Mouse (Mus musculus) ovary, adult 2 months (tissue): ENCODE measurements around the gene Gpd1l. TPM values are rescaled to one million over a fixed set of nuclear protein-coding genes. Genes with fewer than 3 reads are reported as not detected.

Experiments
- polyA plus RNA-seq: library from polyadenylated mRNA; depleted of rRNA; stranded (reverse); fragments of >200 nt; gene quantifications from 2 replicates; pipeline ENCODE4 v1.2.3, GENCODE M21; 2012; rRNA removed

Gpd1l gene
- polyA plus RNA-seq: 23.9 and 27.0 TPM in 2 replicates

GRCm38 (mm10) chr9:114933723-114934171 lies at the start of gene Gpd1l:
Gene Gpd1l, minus strand, starts transcription at chr9:114933987.

GRCm38 (mm10) chr9:114982689-114983360 lies 49.0 kb upstream of the Gpd1l start, which contains the start of gene Rps27rt:
Gene Rps27rt, minus strand, starts transcription at chr9:114982739.

DNA sequence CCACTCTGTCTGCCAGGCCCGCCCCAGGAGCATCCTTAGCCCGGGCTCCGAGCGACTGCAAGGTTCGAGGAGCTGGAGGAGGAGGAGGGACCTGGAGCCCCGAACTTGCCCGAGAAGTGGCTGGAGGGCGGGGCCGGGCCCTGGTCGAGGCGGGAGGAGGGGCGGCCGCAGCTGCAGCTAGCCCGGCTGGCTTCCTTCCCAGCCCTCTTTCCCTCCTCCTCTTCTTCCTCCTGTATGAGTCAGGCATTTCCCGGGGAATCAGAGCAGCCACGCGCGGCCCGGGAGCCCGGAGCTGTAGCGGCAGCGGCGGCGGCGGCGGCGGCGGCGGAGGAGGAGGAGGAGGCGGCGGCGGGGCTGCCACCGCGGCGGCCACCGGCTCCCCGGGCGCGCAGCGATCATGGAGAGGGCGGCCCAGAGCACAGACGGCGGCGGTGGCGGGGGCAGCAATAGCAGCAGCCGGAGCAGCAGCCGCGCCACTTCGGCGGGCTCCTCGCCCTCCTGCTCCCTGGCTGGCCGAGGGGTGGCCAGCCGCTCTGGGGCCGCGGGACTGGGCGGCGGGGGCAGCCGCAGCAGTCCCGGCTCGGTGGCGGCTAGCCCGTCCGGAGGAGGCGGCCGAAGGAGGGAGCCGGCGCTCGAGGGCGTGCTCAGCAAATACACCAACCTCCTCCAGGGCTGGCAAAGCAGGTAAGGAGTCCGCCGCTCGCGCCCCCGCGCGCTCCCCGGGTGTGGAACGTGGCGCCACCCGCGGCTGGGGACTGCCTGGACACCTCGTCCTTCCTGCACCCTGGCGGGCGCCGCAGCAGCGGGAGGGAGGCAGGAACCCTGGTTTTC lies 44.7 kb upstream of the Gpd1l start, which contains the start of gene Osbpl10:
Gene Osbpl10 (plus strand): TSS at position 289 of the 831 bp plus-strand sequence.

Other genes starting within 250 kb of the Gpd1l start
- 13.7 and 16.1 TPM in 2 replicates for gene Dync1li1, start 245.2 kb downstream of the Gpd1l start, polyA plus RNA-seq
- gene Cmtm6, start 202.9 kb downstream of the Gpd1l start, polyA plus RNA-seq: 37.0 and 37.2 TPM in 2 replicates
- 214 and 232 TPM in 2 replicates for gene Cmtm7, start 152.1 kb downstream of the Gpd1l start, polyA plus RNA-seq
- 63.1 and 70.1 TPM in 2 replicates for gene Cmtm8, start 89.8 kb downstream of the Gpd1l start, polyA plus RNA-seq
- gene Osbpl10, start 44.6 kb upstream of the Gpd1l start, polyA plus RNA-seq: 7.9 and 8.8 TPM in 2 replicates
- gene Rps27rt, start 48.8 kb upstream of the Gpd1l start, polyA plus RNA-seq: 25.2 and 58.8 TPM in 2 replicates